Mouse (Mus musculus): ENCODE measurements at regions not wholly inside any gene's neighbourhood (a gene's known extent, or its start where the extent isn't known, plus 50 kb on each side); places are given as distances from the start of the nearest gene placed in this dataset.
A peak's percentile ranks its signal among the peaks of the same experiment; 100 is the strongest.

DNA sequence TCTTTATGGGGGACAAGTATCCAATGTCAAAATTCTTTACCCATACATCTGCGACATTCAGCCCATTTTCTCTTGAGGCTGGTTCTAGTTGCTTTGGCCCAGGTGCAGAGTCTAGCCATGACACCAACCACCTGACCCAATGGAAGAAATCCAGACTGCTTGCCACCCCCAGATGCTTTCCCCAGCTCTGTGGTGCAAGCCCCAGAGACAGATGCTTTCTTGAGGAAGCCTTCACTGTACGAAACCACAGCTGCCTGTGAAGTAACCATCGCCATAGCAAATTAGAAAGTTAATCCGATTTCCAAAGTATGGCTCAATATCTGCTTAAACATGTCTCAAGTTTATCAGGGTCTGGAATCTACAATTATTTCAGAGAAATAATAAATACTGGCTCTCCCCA is 138.5 kb downstream of the Arrdc4 start:
- Histone ChIP-seq H3K9ac (no peak overlapping the region), H3K36me3 (no peaks in the 10 kb centered on the region), H3K4me1 (no peaks in the 10 kb centered on the region), H3K4me3 (replicated peaks) (no peak overlapping the region), H3K4me2 (no peak overlapping the region), H3K9me3 (replicated peaks) (no peaks in the 10 kb centered on the region), H3K27ac (no peak overlapping the region), H3K27me3 (no peaks in the 10 kb centered on the region)
- no peak for ATAC-seq (replicated peaks; ENCODE audit: low FRiP score)
- 93% methylated on average over 4 of the region's 4 CpGs for WGBS

DNA sequence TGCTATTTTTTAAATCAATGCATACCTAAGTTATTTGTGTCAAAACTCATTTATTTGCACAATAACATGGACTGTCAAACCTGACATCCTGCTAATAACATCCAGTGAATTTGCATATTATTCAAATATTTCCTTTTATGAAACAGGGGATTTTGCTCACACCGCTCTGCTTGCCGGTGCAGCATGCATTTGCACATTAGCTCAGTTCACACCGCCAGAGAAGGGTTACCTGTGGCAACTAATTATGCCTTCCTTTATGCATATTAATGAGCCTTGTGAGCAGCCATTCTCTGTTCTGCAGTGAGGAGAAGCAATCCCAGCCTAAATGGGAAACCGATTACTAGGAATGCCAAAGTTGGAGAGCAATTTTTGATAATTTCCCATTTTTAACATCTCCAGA is 141.9 kb downstream of the Arrdc4 start:
- Histone ChIP-seq H3K4me3 (replicated peaks) (no peak overlapping the region), H3K36me3 (no peaks in the 10 kb centered on the region), H3K9me3 (replicated peaks) (no peaks in the 10 kb centered on the region), H3K4me2 (no peak overlapping the region), H3K4me1 (no peaks in the 10 kb centered on the region), H3K27me3 (no peaks in the 10 kb centered on the region), H3K9ac (no peak overlapping the region), H3K27ac (no peak overlapping the region)
- 78% methylated on average over 4 of the region's 4 CpGs for WGBS
- no peak for ATAC-seq (replicated peaks; ENCODE audit: low FRiP score)

DNA sequence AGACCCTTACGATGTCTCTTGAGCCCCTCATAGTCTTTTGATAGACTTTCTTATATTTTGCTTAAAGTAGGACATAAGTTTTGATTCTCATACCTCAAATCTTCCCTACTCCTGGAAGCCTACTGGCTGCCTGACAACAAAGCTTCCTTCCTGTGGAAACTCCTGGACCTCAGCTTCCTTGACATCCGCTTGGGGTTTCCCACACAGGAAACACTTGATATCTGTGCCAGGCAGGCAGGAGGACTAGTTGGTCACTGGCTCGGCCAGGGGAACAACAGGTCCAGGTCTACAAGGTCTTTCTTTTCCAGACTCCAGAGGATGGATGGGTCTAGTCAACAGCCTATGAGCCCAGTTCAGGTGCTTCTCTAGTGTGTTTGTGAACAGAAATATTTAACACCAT is 142.8 kb downstream of the Arrdc4 start:
- no peak overlapping the region for H3K27ac ChIP-seq
- no peaks in the 10 kb centered on the region for H3K4me1 ChIP-seq
- no peaks in the 10 kb centered on the region for H3K9me3 ChIP-seq (replicated peaks)
- H3K36me3 ChIP-seq = no peaks in the 10 kb centered on the region
- H3K4me2 ChIP-seq = no peak overlapping the region
- no peak for ATAC-seq (replicated peaks; ENCODE audit: low FRiP score)
- H3K9ac ChIP-seq = no peak overlapping the region
- no peak overlapping the region for H3K4me3 ChIP-seq (replicated peaks)
- no peaks in the 10 kb centered on the region for H3K27me3 ChIP-seq
- 80% methylated on average over 3 of the region's 3 CpGs for WGBS

DNA sequence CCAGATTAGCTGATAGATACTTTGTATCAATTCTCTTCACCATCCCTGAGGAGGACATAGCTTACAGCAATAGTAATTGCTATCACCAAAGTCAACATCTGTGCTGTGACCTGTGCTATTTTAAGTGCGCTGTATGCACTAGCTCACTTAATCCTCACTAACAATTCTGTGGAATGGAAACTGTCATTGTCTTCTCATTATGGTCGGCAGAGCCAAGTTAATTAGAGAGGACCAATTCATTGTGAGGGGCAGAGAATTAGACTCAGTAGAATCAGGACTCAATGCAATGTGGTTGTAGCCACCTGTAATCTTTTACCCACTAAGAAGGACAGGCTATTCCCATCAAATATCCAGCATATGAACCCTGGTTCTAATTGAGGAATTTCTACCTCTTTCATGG is 145.3 kb downstream of the Arrdc4 start:
- no peaks in the 10 kb centered on the region for H3K36me3 ChIP-seq
- H3K4me1 ChIP-seq = no peaks in the 10 kb centered on the region
- 65% methylated on average over 2 of the region's 2 CpGs for WGBS
- H3K27me3 ChIP-seq = no peaks in the 10 kb centered on the region
- H3K4me3 ChIP-seq (replicated peaks) = no peak overlapping the region
- no peak overlapping the region for H3K9ac ChIP-seq
- no peaks in the 10 kb centered on the region for H3K9me3 ChIP-seq (replicated peaks)
- ATAC-seq (replicated peaks; ENCODE audit: low FRiP score) = no peak
- H3K27ac ChIP-seq = no peak overlapping the region
- no peak overlapping the region for H3K4me2 ChIP-seq

DNA sequence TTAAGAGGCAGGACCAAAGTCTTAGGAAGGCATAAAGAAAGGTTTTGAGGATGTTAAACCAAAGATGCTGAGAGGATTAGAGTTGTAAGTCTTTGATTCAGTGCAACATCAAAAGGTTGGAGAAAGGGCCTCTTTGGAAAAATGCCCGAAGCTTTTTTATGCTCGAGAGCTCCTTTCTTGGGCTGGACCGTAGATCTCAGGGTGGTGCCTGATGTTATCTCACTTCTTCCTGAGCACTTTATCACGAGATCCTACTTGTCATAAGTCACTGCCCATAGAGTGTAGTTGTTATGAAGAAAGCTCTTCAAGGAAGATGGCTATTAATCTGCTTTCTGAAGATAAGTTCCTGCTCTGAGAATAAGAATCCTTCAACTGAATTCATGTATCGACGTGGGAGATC is 147.0 kb downstream of the Arrdc4 start:
- H3K4me3 ChIP-seq (replicated peaks) = no peak overlapping the region
- no peaks in the 10 kb centered on the region for H3K9me3 ChIP-seq (replicated peaks)
- no peak for ATAC-seq (replicated peaks; ENCODE audit: low FRiP score)
- no peak overlapping the region for H3K4me2 ChIP-seq
- no peaks in the 10 kb centered on the region for H3K27me3 ChIP-seq
- H3K9ac ChIP-seq = no peak overlapping the region
- H3K36me3 ChIP-seq = no peaks in the 10 kb centered on the region
- 61% methylated on average over 6 of the region's 6 CpGs for WGBS
- no peak overlapping the region for H3K27ac ChIP-seq
- H3K4me1 ChIP-seq = no peaks in the 10 kb centered on the region

DNA sequence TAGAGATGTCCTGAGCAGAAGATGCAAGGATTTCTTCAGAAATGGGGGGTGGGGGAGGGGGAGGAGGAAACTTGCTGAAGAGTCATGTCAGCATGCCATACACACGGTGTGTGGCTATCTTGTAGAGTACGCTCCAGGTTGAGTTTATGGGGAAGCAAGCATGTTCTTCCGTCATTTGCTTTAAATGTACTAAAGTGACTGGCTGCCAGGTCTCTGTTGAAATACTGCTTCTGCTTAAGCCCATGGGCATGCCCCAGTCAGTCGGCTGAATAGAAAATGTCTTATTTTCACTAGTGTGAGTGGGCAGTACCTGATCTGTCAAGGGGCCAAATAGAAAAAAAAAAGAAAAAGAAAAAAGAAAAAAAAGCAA is 155.0 kb downstream of the Arrdc4 start:
- Histone ChIP-seq H3K27me3 (no peaks in the 10 kb centered on the region), H3K9me3 (replicated peaks) (no peaks in the 10 kb centered on the region), H3K27ac (no peak overlapping the region), H3K36me3 (no peaks in the 10 kb centered on the region), H3K4me3 (replicated peaks) (no peak overlapping the region), H3K4me2 (peak overlapping the region; percentile 23), H3K9ac (no peak overlapping the region), H3K4me1 (peaks cover 7% of the 10 kb centered on the region)
- ATAC-seq (replicated peaks; ENCODE audit: low FRiP score) = no peak
- 52% methylated on average over 4 of the region's 4 CpGs for WGBS

DNA sequence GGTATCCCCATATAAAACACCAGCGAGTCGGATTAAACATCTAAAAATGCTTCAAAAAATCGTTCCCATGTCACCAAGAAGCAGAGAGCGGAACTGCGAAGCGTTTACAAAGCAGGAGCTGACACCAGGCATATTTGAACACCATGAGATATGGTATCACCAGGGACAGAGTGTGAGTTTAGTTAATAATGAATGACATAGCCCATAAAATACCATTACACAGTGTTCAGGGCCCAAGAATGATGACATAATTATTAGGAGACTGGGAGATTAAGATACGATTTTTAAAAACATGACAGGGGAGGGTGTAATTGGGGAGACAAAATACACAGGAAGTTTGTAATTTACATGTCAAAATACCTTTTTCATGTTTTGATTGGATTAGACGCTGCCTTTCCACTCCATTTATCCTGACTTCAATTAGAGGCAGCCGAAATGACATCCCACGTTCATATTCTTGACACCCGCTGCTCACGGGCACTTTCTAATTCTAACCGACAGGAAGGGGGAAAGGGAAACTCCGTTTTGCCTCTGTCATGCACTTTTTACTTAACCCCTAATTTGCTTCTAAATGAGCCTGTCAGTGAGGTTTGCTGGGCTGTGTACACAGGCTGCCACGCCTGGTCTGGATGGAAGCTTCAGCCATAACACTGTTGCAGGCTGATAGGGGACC is 155.6 kb downstream of the Arrdc4 start:
- no peaks in the 10 kb centered on the region for H3K9me3 ChIP-seq (replicated peaks)
- no peaks in the 10 kb centered on the region for H3K36me3 ChIP-seq
- H3K4me2 ChIP-seq = peak overlapping the region; percentile 23
- no peak overlapping the region for H3K9ac ChIP-seq
- H3K4me1 ChIP-seq = peaks cover 7% of the 10 kb centered on the region
- 25% methylated on average over 15 of the region's 15 CpGs for WGBS
- 0 out of 2 replicates have a peak overlapping the region, but pooled peaks have one; percentile 0 for H3K4me3 ChIP-seq (replicated peaks)
- ATAC-seq (replicated peaks; ENCODE audit: low FRiP score) = no peak
- no peak overlapping the region for H3K27ac ChIP-seq
- no peaks in the 10 kb centered on the region for H3K27me3 ChIP-seq

DNA sequence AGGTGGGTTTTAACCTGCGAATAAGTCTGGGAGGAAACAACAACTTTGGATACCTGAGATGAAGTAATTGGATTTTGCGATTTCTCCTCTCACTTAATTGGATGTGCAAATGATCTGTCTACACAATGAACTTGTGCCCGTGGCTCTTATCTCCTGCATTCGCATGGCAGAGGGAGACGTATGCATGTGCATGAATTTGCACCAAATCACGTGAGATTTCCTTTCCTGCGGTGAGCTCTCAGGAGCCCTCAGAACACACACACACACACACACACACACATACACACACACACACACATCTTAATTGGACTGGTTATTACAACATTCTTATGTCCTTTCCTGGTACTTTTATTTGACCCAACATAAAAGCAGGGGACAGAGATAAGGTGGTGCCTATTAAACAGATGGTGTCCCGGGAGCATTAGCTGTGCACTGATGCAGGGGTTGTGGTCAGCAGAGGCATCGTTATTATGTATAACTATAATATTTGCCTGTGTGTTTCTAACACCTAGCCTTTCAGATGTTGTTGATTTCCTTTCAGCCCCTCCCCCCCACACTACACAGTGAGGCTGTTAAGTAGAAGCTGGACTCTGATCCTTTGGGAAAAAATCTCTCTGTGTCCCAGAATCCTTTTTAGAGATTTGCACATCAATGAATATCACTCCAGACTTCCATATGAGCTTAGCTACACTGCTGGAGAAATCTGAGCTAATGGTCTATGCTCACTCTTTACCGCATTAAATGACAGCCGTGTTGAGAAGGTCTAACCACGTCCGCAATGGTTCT is 166.3 kb downstream of the Arrdc4 start:
- Histone ChIP-seq H3K9me3 (replicated peaks) (no peaks in the 10 kb centered on the region), H3K27me3 (peaks cover 16% of the 10 kb centered on the region), H3K4me3 (replicated peaks) (no peak overlapping the region), H3K9ac (no peak overlapping the region), H3K27ac (no peak overlapping the region), H3K36me3 (no peaks in the 10 kb centered on the region), H3K4me2 (no peak overlapping the region), H3K4me1 (no peaks in the 10 kb centered on the region)
- WGBS = 80% methylated on average over 13 of the region's 13 CpGs
- ATAC-seq (replicated peaks; ENCODE audit: low FRiP score) = no peak

DNA sequence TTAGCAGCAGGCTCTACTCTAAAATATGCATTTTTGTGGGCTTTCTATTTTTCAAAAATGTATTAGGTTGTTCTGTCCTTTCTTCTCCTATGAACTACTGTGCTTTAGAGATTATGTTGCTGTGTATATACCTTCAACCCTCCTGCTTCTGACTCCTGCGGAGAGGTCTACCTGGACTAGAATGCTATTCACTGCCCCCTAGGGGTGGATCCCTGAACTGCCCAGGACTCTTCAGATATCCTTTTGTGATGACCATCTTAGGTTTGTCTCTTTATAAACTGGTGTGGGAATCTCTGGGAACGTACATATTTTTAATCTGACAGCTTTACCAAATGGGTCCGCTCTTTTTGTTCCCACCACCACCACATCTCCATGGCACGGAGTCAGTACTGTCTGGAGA is 168.4 kb downstream of the Arrdc4 start:
- ATAC-seq (replicated peaks; ENCODE audit: low FRiP score) = no peak; the same call in 1 of the 2 replicates

DNA sequence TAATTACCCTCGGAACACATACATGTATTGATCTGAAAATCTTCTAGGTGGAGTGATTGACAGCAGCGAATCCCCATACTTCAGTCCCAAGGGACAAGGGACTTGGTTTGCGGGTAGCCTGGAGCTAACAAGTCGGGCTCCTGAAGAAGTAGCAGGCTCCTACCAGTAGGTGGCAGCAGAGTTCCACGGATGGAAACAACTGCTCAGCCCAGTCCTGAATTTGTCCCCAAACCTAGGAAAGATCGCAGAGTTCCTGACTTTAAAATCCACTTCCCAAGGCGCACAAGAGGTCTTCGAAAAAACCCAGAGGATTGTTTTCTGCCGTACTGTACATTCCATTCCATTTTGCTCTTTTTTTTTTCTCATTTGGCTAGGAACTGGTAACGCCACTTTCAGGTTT is 169.4 kb downstream of the Arrdc4 start:
- H3K27me3 ChIP-seq = peaks cover 19% of the 10 kb centered on the region
- no peak overlapping the region for H3K27ac ChIP-seq
- H3K4me3 ChIP-seq (replicated peaks) = peak overlapping the region; percentile 38
- WGBS = 8% methylated on average over 10 of the region's 10 CpGs
- no peaks in the 10 kb centered on the region for H3K36me3 ChIP-seq
- H3K9me3 ChIP-seq (replicated peaks) = no peaks in the 10 kb centered on the region
- H3K4me1 ChIP-seq = no peaks in the 10 kb centered on the region
- no peak overlapping the region for H3K9ac ChIP-seq
- peak; percentile 73 for ATAC-seq (replicated peaks; ENCODE audit: low FRiP score)
- peak overlapping the region; percentile 61 for H3K4me2 ChIP-seq

More for the DNA sequence above, 168.4 kb downstream of the Arrdc4 start:
- Histone ChIP-seq H3K4me3 (replicated peaks) (no peak overlapping the region), H3K4me1 (no peaks in the 10 kb centered on the region), H3K36me3 (no peaks in the 10 kb centered on the region), H3K9ac (no peak overlapping the region), H3K27me3 (peaks cover 19% of the 10 kb centered on the region), H3K27ac (no peak overlapping the region), H3K9me3 (replicated peaks) (no peaks in the 10 kb centered on the region), H3K4me2 (no peak overlapping the region)
- 62% methylated on average over 4 of the region's 4 CpGs for WGBS

DNA sequence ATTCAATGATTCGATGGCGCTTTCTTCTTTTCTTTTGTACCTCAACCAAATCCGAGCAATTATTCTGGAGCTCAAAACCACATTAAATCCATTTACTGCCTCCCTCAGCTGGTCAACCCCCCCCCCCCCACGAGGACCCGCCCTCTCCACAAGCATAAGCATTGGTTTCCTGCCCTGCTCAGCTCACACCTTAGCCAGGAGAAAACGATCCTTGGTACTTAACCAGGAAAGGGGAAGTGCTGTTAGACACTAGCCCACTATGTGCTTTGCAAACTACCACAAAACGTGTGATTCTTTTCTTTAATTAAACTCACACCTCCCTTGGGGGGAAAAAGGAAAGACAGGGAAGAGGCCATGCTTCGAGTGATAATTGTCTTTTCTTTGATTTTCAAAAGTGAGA is 169.8 kb downstream of the Arrdc4 start:
- ATAC-seq (replicated peaks; ENCODE audit: low FRiP score) = no peak
- no peak overlapping the region for H3K4me2 ChIP-seq
- WGBS = 44% methylated on average over 8 of the region's 8 CpGs
- H3K4me3 ChIP-seq (replicated peaks) = no peak overlapping the region
- no peaks in the 10 kb centered on the region for H3K4me1 ChIP-seq
- no peaks in the 10 kb centered on the region for H3K9me3 ChIP-seq (replicated peaks)
- no peak overlapping the region for H3K27ac ChIP-seq
- no peaks in the 10 kb centered on the region for H3K36me3 ChIP-seq
- no peak overlapping the region for H3K9ac ChIP-seq
- peaks cover 19% of the 10 kb centered on the region for H3K27me3 ChIP-seq

DNA sequence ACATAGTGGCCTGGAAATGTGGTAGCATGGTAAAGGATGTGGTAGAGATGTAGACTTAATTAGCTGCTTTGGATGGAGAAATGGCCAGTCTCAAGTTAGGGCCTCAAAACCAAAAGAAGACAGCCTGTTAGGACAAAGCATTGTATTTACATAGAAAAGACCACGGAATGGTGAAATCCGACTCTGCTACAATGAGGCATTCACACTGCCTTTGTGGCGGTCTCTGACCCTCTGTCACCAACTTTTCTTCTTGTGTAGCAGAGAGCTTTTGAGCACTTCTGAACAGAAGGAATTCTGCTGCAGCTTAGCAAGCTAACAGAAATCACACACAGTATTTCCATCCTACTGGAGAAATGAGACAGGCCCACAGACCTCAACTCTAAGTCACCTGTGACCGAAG is 177.7 kb downstream of the Arrdc4 start:
- Histone ChIP-seq H3K9ac (no peak overlapping the region), H3K4me1 (peaks cover 19% of the 10 kb centered on the region), H3K27ac (no peak overlapping the region), H3K27me3 (no peaks in the 10 kb centered on the region), H3K36me3 (no peaks in the 10 kb centered on the region), H3K9me3 (replicated peaks) (no peaks in the 10 kb centered on the region), H3K4me3 (replicated peaks) (no peak overlapping the region), H3K4me2 (no peak overlapping the region)
- no peak for ATAC-seq (replicated peaks; ENCODE audit: low FRiP score)
- WGBS = 52% methylated on average over 4 of the region's 4 CpGs

Data from kidney, embryonic 15.5 days (tissue).